Mouse (Mus musculus) kidney, embryonic 14.5 days (tissue): ENCODE results near the gene Lrrc31. TPM values are rescaled to one million over a fixed set of nuclear protein-coding genes. Genes with fewer than 3 reads are reported as not detected.

ENCODE experiments used
- ATAC-seq: fragments of 200-750 bp; cut with Nextera tagmentation; 2 replicates; pipeline ENCODE4 v1.8.0; 2017; ENCODE audit warnings: moderate number of reproducible peaks, mild to moderate bottlenecking, moderate TSS enrichment, moderate library complexity; ENCODE audit not compliant: low FRiP score, low TSS enrichment
- H3K27ac ChIP-seq: fragments of 300-500 bp; sonication (generic); 2 replicates; pipeline ENCODE4 v1.5.1; 2014; ENCODE audit warnings: low read depth, mild to moderate bottlenecking, low read length, moderate library complexity, mixed read lengths
- H3K27me3 ChIP-seq: fragments of 300-500 bp; sonication (generic); 2 replicates; pipeline ENCODE4 v1.6.1; 2014; ENCODE audit warnings: mild to moderate bottlenecking, low read length; ENCODE audit not compliant: control insufficient read depth, insufficient read depth
- H3K36me3 ChIP-seq: fragments of 300-500 bp; sonication (generic); 2 replicates; pipeline ENCODE4 v1.6.1; 2014; ENCODE audit warnings: low read length, mixed read lengths; ENCODE audit not compliant: control insufficient read depth, insufficient read depth
- H3K4me1 ChIP-seq: fragments of 300-500 bp; sonication (generic); 2 replicates; pipeline ENCODE4 v1.6.1; 2014; ENCODE audit warnings: low read length, mixed read lengths; ENCODE audit not compliant: control insufficient read depth, insufficient read depth
- H3K4me2 ChIP-seq: fragments of 300-500 bp; sonication (generic); replicated peaks from 2 replicates; pipeline ENCODE4 v1.6.1; 2014; ENCODE audit warnings: low read depth, mild to moderate bottlenecking, low read length
- H3K4me3 ChIP-seq: fragments of 300-500 bp; sonication (generic); 2 replicates; pipeline ENCODE4 v1.5.1; 2014; ENCODE audit warnings: mild to moderate bottlenecking, low read length
- H3K9ac ChIP-seq: fragments of 300-500 bp; sonication (generic); 2 replicates; pipeline ENCODE4 v1.6.1; 2014; ENCODE audit warnings: low read depth, mild to moderate bottlenecking, low read length, moderate library complexity
- H3K9me3 ChIP-seq: fragments of 300-500 bp; sonication (generic); 2 replicates; pipeline ENCODE4 v1.6.1; 2016; ENCODE audit warnings: low read length; ENCODE audit not compliant: control insufficient read depth
- WGBS: fragments of 180-500 bp; shearing (Covaris S2); extraction: QIAGEN DNeasy Blood & Tissue Kit; methylation state at CpG from one replicate; pipeline ENCODE4 v1.1.7; 2014; 5-methylcytosine and 5-hydroxymethylcytosine counted together
- polyA plus RNA-seq: library from polyadenylated mRNA; unstranded; fragments of >200 nt; fragmentation: Nextera tagmentation; extraction: Ambion mirVana; gene quantifications from 2 replicates; pipeline ENCODE4 v1.2.1, GENCODE M21; 2014

Lrrc31 gene
- polyA plus RNA-seq, 1 experiment from 2014 or later = 0.24 TPM

- under 1% methylated on average over 41 of the region's 41 CpGs for WGBS
- no peaks in the 10 kb centered on the region for H3K9me3 ChIP-seq
- ATAC-seq = peak; percentile 60; the same call in 1 of the 2 replicates
These were observed 49.4 kb downstream of the Lrrc31 start for GRCm38 (mm10) chr3:30650062-30650841.

GRCm38 (mm10) chr3:30648466-30648865, 51.2 kb downstream of the Lrrc31 start:
- Histone ChIP-seq H3K36me3 (no peaks in the 10 kb centered on the region), H3K9ac (no peak overlapping the region), H3K9me3 (no peaks in the 10 kb centered on the region), H3K27ac (no peak overlapping the region), H3K4me2 (no peak overlapping the region), H3K27me3 (peaks cover 11% of the 10 kb centered on the region; the same call in 1 of the 2 replicates), H3K4me3 (no peak overlapping the region), H3K4me1 (no peaks in the 10 kb centered on the region)
- 98% methylated on average over 2 of the region's 2 CpGs for WGBS
- ATAC-seq = no peak

More at GRCm38 (mm10) chr3:30650062-30650841, 49.4 kb downstream of the Lrrc31 start:
- Histone ChIP-seq H3K4me1 (no peaks in the 10 kb centered on the region), H3K9ac (peak overlapping the region; percentile 3; the same call in 1 of the 2 replicates), H3K4me3 (peak overlapping the region; percentile 35), H3K36me3 (no peaks in the 10 kb centered on the region), H3K4me2 (peak overlapping the region; percentile 55), H3K27me3 (peaks cover 11% of the 10 kb centered on the region; the same call in 1 of the 2 replicates), H3K27ac (no peak overlapping the region)

- Histone ChIP-seq H3K4me2 (peak within 1 kb of the TSS; percentile 53), H3K9me3 (no peaks in the 10 kb centered on the region), H3K27ac (no peak within 1 kb of the TSS), H3K4me3 (peak within 1 kb of the TSS; percentile 32), H3K9ac (peak within 1 kb of the TSS; percentile 49), H3K4me1 (no peaks in the 10 kb centered on the region), H3K36me3 (no peaks in the 10 kb centered on the region), H3K27me3 (peaks cover 11% of the 10 kb centered on the region; the same call in 1 of the 2 replicates)
- ATAC-seq = peak; percentile 96
- WGBS = 1% methylated on average over 25 of the region's 25 CpGs
These were observed 52.1 kb downstream of the Lrrc31 start, which contains the start of gene Lrrc34 for GRCm38 (mm10) chr3:30647440-30648090. Gene Lrrc34 (minus strand): TSS chr3:30647869.

GRCm38 (mm10) chr3:30646761-30647160, 52.9 kb downstream of the Lrrc31 start:
- 54% methylated on average over 8 of the region's 8 CpGs for WGBS
- no peaks in the 10 kb centered on the region for H3K9me3 ChIP-seq
- H3K27me3 ChIP-seq = peaks cover 11% of the 10 kb centered on the region; the same call in 1 of the 2 replicates
- no peak overlapping the region for H3K4me2 ChIP-seq
- H3K9ac ChIP-seq = no peak overlapping the region
- no peak overlapping the region for H3K4me3 ChIP-seq
- no peaks in the 10 kb centered on the region for H3K36me3 ChIP-seq
- no peak overlapping the region for H3K27ac ChIP-seq
- no peaks in the 10 kb centered on the region for H3K4me1 ChIP-seq
- no peak for ATAC-seq

GRCm38 (mm10) chr3:30644207-30644606, 55.4 kb downstream of the Lrrc31 start, which contains the start of gene Lrriq4:
Gene Lrriq4 (plus strand): TSS chr3:30644507.
- Histone ChIP-seq H3K27ac (no peak within 1 kb of the TSS), H3K9ac (no peak within 1 kb of the TSS), H3K4me3 (no peak within 1 kb of the TSS), H3K4me1 (no peaks in the 10 kb centered on the region), H3K27me3 (peaks cover 1% of the 10 kb centered on the region; the same call in 1 of the 2 replicates), H3K9me3 (no peaks in the 10 kb centered on the region), H3K36me3 (no peaks in the 10 kb centered on the region), H3K4me2 (no peak within 1 kb of the TSS)
- ATAC-seq = no peak
- WGBS = 75% methylated on average over 2 of the region's 2 CpGs

- Histone ChIP-seq H3K9ac (no peak overlapping the region), H3K36me3 (no peaks in the 10 kb centered on the region), H3K4me1 (no peaks in the 10 kb centered on the region), H3K4me3 (no peak overlapping the region), H3K27ac (no peak overlapping the region), H3K9me3 (no peaks in the 10 kb centered on the region), H3K27me3 (no peaks in the 10 kb centered on the region), H3K4me2 (no peak overlapping the region)
- ATAC-seq = no peak
- WGBS = 81% methylated on average over 4 of the region's 4 CpGs
These were observed 64.0 kb downstream of the Lrrc31 start for GRCm38 (mm10) chr3:30635629-30636028.

DNA sequence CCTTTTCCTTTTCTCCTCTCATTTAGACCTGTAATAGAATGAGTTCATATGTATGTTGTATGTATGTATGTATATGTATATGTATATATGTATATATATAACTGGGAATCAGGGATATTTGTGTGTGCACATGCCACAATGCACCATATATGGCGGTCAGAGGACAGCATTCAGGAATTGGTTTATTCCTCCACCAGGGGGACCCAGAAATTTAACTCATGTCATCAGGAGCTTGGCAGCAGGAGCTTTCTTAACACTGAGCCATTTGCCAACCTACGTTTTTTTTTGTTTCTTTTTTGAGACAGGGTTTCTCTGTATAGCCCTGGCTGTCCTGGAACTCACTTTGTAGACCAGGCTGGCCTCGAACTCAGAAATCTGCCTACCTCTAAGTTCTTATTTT, 66.0 kb downstream of the Lrrc31 start:
- H3K36me3 ChIP-seq = no peaks in the 10 kb centered on the region
- no peak for ATAC-seq
- 46% methylated on average over 3 of the region's 3 CpGs for WGBS
- no peak overlapping the region for H3K4me2 ChIP-seq
- no peak overlapping the region for H3K27ac ChIP-seq
- no peaks in the 10 kb centered on the region for H3K4me1 ChIP-seq
- H3K9me3 ChIP-seq = no peaks in the 10 kb centered on the region
- H3K4me3 ChIP-seq = no peak overlapping the region
- no peak overlapping the region for H3K9ac ChIP-seq
- H3K27me3 ChIP-seq = no peaks in the 10 kb centered on the region
